Mouse (Mus musculus) spleen, adult 18-20 months (tissue): ENCODE results near the gene Rab31.

Experiments
- DNase-seq, 2 experiments: peaks; one replicate each; pipeline ENCODE4 v3.0.0; 2022; ENCODE audit warnings: mixed read lengths in 2 of 2

Gene Rab31

DNA sequence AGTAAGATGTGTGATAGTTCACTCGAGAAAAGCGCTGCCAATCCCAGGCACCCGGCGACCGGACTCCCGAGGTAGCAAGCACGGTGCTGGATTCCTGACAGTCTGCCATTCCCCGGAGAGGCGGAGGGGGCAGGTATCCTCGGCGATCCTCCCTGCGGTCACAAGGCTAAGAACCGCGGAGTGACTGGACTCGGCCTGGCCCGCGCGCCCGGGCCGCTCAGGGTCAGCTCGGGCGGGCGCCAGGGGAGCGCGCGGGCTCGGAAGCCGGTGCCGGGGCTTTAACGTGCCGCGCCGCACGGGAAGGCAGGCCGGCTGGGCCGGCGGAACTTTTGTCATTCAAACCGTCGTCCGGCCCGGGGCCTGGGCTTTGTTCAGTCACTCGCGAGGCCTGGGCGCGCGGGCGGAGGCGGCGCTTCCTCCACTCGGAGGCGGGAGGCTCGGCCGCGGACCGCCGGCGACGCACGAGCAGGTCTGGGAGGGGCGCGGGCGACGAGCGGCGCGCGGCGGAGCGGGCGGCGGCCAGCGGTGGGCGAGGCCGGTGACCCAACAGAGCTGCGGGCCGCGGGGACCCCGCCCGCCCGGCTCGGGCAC, 10.1 kb upstream of the Rab31 start, which contains the start of gene Ppp4r1:
Gene Ppp4r1, plus strand, starts transcription at position 23 of the 591 bp plus-strand sequence.
- peak; percentile 74 to 81 for DNase-seq

DNA sequence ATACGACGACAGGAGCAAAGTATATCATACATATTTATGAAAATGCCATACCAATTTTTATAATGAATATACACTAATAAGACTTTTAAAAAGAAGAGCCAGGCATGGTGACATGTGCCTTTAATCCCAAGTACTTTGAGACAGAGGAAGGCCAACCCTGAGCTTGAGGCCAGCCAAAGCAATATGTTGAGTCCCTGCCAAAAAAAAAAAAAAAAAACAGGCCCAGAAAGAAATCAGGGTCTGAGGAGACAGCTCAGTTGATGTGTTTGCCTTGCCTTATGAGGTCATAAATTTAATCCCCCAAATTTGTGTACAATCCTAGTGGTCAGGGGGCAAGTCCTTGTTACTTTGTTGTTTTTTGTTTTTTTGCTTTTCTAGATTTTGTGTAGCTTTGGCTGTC, 8.4 kb upstream of the Rab31 start:
- DNase-seq, result no peak

DNA sequence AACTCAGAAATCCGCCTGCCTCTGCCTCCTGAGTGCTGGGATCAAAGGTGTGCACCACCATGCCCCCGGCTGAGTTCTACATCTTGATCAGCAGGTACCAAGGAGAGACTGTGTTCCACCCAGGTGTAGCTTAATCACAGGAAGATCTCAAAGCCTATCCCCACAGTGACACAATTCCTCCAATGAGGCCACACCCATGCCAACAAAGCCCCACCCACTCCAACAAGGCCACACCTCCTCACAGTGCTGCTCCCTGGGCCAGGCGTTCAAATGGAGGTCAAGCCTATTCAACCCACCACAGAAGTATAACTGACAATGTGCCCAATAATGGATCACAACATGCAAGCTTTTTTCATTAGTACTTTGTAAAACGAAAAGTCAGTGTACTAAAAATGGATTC, 4.9 kb upstream of the Rab31 start:
- no peak for DNase-seq

DNA sequence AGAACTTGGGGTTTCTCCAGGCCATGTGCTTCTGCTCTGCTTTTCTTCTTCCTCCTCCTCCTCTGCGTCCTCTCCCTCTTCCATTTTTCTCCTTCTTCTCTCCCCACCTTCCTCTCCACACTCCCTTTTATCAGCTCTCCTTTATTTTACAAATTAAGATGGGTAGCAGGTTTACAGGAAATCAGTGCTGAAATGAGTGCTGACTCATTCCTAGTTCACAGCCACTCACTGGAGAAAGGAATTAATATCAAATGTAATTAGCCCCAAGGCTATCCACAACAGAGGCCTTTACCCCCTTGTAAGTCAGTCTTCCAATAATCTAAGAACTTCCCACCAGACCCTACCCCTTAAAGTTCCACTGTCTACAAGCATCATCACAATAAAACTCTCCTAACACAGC, 3.7 kb upstream of the Rab31 start:
- DNase-seq, result no peak

DNA sequence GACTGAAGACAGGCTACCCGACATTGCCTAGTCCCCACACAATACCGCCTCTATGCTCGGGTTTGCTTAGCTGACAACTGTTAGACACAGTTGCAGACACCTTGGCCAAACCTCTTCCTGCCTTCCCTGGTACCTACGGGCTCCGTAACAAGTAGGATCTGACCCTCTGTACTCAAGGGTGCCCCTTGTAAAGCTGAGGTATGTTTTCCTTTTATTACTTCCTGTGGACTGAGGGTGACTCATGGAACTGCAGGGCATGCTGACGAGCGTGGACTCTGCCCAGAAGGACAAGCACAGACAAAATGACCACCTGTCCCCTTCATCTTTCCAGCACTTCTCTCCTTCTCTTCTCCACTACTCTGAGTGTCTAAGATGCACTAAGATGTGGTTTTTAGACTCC, 1.9 kb upstream of the Rab31 start:
- no peak for DNase-seq

DNA sequence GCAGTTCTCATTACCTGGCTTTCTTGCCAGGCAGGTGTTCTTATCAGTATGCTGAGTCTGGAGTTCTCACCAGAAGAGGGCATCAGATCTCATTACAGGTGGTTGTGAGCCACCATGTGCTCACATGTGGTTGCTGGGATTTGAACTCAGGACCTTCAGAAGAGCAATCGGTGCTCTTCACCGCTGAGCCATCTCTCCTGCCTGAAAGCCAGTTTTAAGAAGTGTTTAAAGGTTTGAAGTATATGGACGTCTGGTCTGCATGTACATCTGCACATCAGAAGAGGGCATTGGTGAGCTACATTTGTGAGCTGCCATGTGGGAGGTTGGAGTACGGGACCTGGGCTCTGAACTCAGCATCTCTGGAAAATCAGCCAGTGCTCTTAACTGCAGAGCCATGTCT, 1.1 kb upstream of the Rab31 start:
- DNase-seq, result no peak

DNA sequence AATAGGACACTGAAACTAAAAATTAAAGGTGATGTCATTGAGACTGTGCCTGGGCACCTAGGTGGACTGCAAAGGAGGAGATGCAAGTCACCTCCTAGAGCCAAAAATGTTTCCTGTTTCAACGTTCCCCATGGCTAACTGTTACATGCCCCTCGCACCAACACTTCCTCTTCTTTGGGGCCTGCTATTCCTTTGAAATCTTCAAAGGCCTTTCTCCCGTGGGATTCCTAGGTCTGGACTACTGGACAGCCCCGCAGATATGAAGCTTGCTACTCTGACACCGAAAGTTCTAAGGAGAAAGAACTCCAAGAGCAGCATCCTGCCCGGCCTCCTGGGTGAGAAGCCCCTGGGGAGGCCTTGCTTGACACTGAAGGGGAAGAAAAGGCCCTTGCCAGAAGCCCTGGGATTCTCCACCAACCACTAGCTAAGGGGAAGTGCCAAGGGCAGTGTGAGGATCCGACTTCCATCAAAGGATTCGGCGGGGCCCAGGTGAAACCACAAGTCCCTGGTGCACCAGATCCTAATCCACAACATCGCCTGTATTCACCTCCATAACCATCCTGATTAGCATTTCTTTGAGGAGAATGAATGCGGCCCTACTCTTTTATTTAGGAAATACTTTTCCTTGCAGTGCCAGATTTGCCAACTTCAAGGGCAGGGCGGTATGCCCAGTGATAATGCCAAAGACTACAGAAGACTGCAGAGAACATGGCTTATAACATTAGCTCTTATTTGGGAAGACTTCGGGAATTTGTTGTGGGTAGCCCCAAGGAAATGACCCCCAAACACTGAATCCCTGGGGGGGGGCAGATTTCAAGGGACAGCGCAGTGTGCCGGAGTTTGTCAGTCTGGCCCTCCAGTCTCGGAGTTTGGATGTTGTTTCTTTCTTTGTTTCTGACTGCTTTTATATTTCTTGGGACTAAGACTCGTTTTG, 1.3 kb downstream of the Rab31 start:
- DNase-seq, result peak in 1 of 2 experiments; percentile 30

DNA sequence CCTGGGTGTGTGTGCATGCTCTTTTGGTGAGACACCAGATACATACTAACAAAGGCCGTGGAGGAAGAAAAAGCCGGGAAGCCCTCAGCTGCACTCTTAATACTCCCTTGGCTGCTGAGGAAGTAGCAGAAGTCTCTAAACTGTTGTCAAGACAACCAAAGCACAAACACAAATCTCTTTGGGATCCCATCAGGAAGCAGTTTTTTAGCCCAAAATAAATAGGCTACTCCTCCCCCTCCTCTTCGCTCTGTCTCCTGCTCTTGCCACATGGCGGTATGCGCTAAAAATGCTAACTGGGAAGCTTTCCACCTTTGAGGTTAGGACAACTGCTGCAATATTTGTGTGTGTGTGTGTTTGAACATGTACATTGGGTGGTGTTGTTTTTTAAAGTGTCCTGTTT, 4.1 kb downstream of the Rab31 start:
- DNase-seq, result no peak

DNA sequence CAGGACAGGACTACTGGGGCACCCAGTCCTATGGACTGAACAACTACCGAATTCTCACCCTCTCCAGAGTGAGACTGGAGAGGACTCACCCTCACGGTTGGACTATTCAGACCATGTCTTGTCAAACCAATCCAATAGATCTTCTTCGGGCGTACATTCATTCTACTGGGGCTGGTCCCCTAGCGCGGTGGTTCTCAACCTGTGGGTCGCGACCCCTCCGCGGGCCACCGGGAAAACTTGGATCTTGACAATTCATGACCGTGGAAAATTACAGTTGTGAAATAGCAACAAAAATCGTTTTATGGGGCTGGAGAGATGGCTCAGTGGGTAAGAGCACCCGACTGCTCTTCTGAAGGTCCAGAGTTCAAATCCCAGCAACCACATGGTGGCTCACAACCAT, 9.3 kb downstream of the Rab31 start:
- DNase-seq, result no peak

DNA sequence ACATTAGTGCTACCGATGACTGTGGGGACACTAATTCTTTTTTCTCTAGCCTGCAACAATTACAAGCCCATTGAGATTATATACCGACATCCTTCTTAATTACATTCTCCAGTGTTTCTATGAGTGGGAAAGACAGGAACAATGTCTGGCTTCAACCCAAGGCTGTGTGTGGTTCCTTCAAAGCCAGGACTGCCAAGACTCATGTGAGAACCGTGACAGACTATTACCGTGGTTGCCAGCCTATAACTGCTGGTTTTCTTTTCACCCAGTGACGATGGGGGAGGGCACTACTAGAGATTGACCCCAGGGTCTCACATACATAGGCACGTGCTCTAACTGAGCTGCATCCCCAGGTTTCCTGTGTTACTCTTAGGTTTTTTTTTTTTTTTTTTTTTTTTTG, 15.4 kb downstream of the Rab31 start:
- no peak for DNase-seq

DNA sequence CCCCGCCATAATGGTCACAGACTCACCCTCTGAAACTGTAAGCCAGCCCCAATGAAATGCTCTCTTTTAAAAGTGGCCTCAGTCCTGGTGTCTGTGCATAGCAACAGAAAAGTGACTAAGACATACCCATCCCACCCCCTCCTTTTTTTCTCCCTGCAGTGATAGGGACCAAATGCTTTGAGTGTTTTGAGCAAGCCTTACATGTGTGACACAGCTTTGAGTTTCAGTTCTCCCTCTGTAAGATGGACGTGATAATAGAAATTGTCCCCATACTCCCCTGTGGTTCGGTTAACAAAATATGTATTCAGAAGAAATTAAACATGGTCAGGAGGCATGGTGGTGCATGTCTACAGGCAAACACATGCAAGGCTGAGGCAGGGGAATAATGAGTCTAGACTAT, 16.7 kb downstream of the Rab31 start:
- no peak for DNase-seq

DNA sequence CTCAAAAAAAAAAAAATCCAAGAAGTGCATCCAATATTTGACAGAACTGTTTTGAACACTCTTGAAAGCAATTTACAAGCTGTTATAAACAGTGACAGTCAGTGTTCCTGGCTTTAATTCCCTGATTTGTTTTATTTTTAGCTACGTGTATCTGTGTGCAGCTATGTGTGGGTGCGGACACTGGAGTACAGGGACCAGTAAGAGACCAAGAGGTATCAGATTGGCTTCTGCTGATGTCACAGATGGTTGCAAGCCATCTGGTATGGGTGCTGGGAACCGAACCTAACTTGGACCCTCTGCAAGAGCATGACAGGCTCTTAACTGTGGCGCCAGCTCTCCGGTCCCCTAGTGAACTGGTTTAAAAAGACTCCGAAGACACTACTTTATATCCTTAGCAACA, 19.4 kb downstream of the Rab31 start:
- no peak for DNase-seq

DNA sequence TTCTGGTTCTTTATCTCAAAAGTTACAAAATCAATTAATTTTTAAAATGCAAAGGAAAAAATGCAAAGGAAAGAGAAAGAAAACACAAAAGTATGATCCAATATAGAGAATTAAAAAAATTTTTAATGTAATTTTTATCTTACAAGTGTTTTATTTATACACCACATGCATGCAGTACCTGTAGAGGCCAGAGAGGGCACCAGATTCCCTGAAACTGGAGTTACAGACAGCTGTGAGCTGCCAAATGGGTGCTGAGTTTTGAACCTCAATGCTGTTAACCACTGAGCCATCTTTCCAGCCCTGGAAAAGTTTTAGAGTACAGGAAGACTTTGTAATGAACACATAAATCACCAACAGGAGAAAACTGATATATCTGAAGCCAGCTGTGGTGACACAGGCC, 22.3 kb downstream of the Rab31 start:
- no peak for DNase-seq

DNA sequence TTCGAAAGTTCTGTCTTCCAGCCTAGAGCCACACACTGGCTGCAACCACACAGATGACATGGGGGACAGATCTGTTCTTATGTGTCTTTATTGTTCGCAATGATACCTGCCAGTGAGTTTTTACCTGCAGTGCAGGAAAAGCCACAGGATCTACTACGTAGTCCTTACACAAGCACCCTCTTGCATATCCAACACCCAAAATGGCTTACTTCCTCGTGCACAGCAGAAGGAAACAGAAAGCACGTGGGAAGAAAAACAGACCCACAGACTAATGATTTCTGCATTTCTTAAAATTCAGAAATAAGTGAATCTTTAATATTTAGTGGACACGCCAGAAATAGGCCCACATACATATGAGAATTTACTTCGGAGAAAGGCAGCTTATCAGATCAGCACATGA, 22.7 kb downstream of the Rab31 start:
- DNase-seq, result no peak

DNA sequence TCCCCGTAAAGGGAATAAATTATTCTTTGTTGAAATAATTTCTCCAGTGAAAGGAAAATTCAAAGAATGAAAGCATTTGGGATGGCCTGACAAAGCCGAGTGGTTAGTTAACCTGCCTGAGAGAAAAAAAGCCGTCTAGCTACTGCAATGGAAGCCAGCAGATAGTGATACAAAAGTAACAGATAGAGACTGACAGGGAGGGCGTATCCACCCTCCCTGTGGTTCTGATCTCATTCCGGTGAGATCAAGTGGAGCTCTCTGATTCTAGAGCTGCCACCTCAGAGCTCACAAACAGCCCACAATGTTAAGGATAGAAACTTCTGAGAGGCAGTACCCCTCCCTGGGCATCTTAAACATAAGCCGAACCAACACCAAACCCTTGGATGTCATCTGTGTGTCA, 23.6 kb downstream of the Rab31 start:
- DNase-seq, result no peak

DNA sequence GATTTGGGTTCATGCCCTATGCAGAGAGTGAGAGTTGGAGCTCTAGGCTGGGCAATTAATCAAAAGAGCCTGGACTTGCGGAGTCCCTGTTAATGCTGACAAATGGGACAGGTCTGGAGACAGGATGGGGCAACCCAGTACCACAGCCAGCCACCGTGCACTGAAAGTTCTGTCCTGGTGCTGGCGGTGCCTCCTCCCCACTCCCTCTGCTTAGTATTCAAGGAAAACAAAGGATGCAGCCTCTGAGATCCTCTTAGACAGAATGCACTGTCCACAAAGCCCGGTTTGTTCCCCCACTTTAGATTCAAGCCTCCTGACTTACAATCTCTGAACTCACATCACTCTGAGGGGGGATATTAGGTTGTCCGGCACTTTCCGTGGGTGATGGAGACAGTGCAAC, 26.2 kb downstream of the Rab31 start:
- no peak for DNase-seq

DNA sequence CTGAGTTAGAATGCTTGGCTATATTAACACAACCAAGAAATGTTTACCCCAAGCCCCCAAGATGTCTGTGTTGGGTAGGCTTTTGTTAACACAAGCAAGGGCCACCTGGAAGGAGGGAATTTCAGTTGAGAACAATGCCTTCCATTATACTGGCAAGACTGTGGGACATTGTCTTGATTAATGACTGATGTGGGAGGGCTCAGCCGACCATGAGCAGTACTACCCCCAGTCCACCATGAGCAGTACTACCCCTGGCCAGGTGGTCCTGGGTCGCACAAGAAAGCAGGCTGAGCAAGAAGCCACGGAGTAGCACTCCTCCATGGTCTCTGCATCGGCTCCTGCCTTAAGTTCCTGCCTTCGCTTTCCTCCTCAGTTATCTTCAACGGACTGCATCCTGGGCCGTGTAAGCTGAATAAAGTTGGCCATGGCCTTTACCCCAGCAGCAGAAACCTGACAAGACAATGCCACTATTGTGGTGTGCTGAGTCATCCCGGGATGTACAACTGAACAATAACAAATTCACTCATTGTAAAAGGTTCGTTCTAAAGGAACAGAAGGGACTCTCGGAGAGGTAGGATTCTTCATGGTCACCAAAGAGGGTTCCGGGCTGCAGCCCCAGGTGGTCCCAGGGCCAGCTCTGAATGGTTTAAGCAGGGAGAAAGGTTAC, 28.8 kb downstream of the Rab31 start:
- no peak for DNase-seq

DNA sequence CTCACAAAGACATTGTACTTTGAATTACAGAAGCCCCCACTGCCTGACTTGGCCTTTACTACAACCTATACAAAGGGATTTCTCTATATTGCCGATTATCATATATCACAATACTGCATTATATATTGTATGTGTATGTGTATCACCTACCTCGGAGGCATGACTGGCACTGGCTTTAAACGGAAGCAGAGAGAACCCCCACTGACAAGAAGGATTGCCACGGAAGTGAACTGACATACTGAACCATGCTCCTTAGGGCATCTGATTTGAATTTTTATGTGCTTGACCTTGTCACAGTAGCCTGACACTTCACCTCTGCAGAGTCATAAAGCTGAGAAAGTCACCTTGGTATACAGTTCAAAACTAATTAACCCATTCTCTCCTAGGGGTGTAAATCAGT, 29.6 kb downstream of the Rab31 start:
- no peak for DNase-seq

DNA sequence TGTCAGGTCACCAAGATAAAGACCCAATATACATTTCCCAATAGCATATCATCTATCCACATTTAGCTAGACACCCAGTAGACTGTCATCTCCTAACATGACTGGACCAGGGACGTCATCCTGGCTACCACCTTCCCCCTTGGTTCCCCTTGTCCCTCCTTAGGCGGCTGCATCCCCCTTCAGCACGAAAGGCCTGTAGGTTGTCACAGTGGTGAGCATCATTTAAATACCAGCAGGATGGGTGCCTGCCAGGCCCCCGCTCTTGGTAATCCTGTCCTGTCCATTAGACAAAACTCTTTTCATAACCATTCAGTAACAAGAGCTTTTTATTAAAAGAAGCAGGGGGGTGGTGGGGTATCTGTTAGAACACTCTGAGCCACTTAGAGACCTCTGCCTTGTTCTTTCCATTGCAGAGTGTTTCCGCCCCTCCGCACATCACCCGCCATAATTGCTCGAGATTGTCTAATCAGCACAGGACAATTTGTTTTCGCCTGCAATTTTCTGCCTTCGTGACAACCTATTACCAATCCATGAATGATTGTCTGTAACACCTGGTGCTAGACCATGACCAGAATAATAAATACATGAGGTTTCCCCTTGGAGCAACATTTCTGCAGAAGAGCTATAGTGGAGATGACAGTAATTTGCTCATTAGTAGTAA, 30.2 kb downstream of the Rab31 start:
- DNase-seq, result no peak

DNA sequence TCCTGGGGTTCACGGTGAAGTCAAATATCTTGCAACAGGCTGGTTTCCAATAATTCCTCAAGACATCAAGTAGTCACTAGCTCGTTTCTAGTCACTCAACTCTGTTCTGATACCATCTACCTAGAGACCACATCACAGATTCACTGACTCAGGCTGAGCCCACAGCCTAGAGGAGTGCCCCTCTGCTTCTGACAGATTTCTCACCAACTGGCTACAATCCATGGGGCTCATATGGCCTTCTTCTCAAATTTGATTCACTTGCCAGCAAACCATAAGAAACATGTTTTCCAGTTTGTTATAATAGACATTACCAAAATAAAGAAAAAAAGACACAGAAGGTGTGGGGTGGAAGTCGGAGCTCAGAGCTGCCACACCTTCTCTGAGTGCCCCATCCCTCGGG, 31.0 kb downstream of the Rab31 start:
- DNase-seq, result no peak

DNA sequence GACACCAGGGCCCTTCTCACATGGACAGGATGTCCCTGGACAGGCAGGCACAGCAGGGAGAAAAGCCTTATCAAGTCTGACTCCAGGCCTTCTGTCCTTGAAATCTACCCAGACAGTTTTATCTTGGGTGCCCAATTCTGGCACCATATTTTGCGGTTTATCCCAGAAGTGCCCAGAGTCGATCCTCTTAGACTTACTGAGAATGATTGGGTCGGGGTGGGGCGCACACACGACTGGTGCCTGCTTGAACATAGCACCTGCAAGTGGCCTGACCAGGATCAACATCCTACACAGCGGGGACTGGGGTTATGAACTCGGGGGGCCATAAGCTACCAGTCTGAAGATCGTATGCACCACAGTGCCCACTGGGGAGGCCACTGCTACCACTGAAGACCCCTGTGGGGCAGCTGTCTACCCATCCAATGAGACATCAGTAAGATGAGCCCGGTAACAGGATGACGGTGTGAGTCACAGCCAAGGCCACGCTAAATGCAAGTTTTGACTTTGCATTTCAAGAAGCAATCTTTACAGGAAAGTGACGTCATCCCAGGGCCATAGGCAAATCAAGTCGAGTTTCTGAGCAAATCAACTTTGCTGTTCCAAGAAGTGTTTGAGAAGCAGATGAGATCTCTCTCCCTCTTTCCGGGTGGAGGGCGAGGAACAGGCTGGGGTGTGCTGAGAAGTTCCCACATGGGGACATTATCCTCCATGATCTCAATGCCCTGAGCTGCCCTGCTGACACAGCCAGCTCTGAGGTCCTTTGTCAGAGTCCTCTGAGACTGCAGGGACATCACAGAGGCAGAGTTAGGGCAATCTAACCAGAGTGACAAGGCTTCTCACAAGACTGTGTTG, 32.5 kb downstream of the Rab31 start:
- DNase-seq, result no peak

DNA sequence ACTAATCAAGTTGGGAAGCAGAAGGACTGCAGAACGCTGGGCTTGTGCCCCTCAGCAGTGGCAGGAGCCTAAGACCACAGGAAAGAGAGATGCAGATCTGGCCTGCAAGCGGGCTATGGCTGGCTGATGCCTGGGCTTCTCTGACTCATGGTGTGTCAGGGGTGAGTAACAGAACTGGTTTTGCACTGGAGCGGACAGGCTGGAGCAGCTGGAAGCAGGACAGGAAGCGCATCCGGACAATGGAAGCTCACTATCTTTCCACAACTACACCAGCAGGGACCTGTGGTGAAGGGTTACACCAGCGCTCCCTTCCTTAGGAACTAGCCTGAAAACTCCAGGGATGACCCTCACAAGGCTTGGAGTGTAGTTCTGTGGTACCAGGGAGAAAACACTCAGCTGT, 34.9 kb downstream of the Rab31 start:
- DNase-seq, result no peak
